Mouse (Mus musculus) layer of hippocampus, postnatal 10 days (tissue): ENCODE results near the gene Ly6g6c. TPM values are rescaled to one million over a fixed set of nuclear protein-coding genes. Genes with fewer than 3 reads are reported as not detected.

Experiments
- DNase-seq, 2 experiments: peaks; one replicate each; pipeline ENCODE4 v3.0.0; 2021; ENCODE audit warnings: low spot score in 2 of 2
- total RNA-seq, 2 experiments: library from RNA; stranded (reverse); gene quantifications; 2 replicates each; pipeline ENCODE4 v1.2.3; 2021

Ly6g6c gene
- total RNA-seq, 2 experiments from 2014 or later, result not detected

- DNase-seq, result no peak
Observed at GRCm38 (mm10) chr17:35055691-35056495, 9.3 kb upstream of the Ly6g6c start.

GRCm38 (mm10) chr17:35057090-35057489 is 8.1 kb upstream of the Ly6g6c start:
- DNase-seq, result no peak

- DNase-seq, result no peak
Observed at GRCm38 (mm10) chr17:35058316-35058715, 6.9 kb upstream of the Ly6g6c start.

GRCm38 (mm10) chr17:35058911-35059892 is 6.0 kb upstream of the Ly6g6c start, which contains the start of gene Ddah2:
Ddah2 (plus strand) TSS chr17:35059035.
- DNase-seq, result peak; percentile 87 to 91

GRCm38 (mm10) chr17:35060071-35060470 is 5.1 kb upstream of the Ly6g6c start:
- no peak for DNase-seq

- DNase-seq, result no peak
Observed at GRCm38 (mm10) chr17:35060737-35061297, 4.4 kb upstream of the Ly6g6c start.

GRCm38 (mm10) chr17:35061299-35061698 is 3.9 kb upstream of the Ly6g6c start:
- DNase-seq, result no peak

- no peak for DNase-seq
Observed at GRCm38 (mm10) chr17:35063466-35063865, 1.7 kb upstream of the Ly6g6c start.

GRCm38 (mm10) chr17:35064378-35064877 is 760 bp upstream of the Ly6g6c start:
- no peak for DNase-seq

GRCm38 (mm10) chr17:35066084-35066483 is 896 bp downstream of the Ly6g6c start, which contains the start of gene Mpig6b:
Mpig6b (minus strand) TSS chr17:35066184.
- no peak for DNase-seq

GRCm38 (mm10) chr17:35068213-35068914 is 3.2 kb downstream of the Ly6g6c start:
- DNase-seq, result no peak

- no peak for DNase-seq
Observed at GRCm38 (mm10) chr17:35070556-35071229, 5.5 kb downstream of the Ly6g6c start.

- DNase-seq, result no peak
Observed at GRCm38 (mm10) chr17:35071454-35071853, 6.3 kb downstream of the Ly6g6c start.

GRCm38 (mm10) chr17:35074097-35074496 is 8.9 kb downstream of the Ly6g6c start:
- DNase-seq, result no peak

- no peak for DNase-seq
Observed at GRCm38 (mm10) chr17:35076507-35077176, 11.5 kb downstream of the Ly6g6c start, which contains the start of gene Ly6g6e. Ly6g6e (plus strand) TSS chr17:35076902.

GRCm38 (mm10) chr17:35077285-35077684 is 12.1 kb downstream of the Ly6g6c start:
- DNase-seq, result no peak

GRCm38 (mm10) chr17:35077786-35078233 is 12.6 kb downstream of the Ly6g6c start, which contains the start of gene Ly6g6d:
Ly6g6d (minus strand) TSS chr17:35078065.
- peak in 1 of 2 experiments; percentile 43 for DNase-seq

GRCm38 (mm10) chr17:35079778-35080177 is 14.6 kb downstream of the Ly6g6c start:
- DNase-seq, result no peak

- no peak for DNase-seq
Observed at GRCm38 (mm10) chr17:35080248-35080647, 15.1 kb downstream of the Ly6g6c start.
